Mouse (Mus musculus) lung, adult 2 months (tissue): ENCODE data around the gene Vwa8.

Experiments
- CTCF ChIP-seq: fragments of 200-500 bp; IDR thresholded peaks from 2 replicates; pipeline ENCODE4 v1.5.1; 2011; ENCODE audit warnings: mild to moderate bottlenecking, low read length, control low read depth; ENCODE audit not compliant: insufficient read depth
- POLR2A ChIP-seq: fragments of 200-500 bp; IDR thresholded peaks from 2 replicates; pipeline ENCODE4 v1.6.1; 2011; ENCODE audit warnings: low read depth, mild to moderate bottlenecking, control low read depth, low read length, borderline replicate concordance; ENCODE audit errors: extremely low read depth

DNA sequence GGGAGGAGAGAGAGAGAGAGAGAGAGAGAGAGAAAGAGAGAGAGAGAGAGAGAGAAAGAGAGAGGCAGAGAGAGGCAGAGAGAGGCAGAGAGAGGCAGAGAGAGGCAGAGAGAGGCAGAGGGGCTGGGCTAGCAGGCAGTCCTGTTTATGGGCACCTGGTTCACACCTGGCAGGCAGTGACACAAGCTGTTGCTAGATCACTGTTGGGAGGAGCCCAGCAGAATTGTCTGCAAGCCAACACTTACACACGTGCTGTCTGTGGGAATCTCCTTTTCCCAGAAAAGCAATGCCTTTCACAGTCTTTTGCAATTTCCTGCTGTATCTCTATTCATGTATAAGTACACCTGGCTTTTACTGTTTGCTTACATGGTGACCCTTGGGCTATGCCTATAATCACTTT is 260.5 kb downstream of the Vwa8 start:
- no peak for TF ChIP-seq CTCF
- no peak for TF ChIP-seq POLR2A
